ENCODE assay signal across 26 mouse cellular contexts in genomic region chr11:106291861-106292260, GRCm38 (mm10). TPM values are rescaled to one million over a fixed set of nuclear protein-coding genes. Genes with fewer than 3 reads are reported as not detected.
A peak's percentile ranks its signal among the peaks of the same experiment; 100 is the strongest.
DNase-seq lines count a peak whose midpoint lies in the region; ATAC-seq and TF ChIP-seq lines count a peak whose summit lies in the region.
"Had no signal": no experiment of that assay in that cellular context is flagged by ENCODE, and none has a peak within 500 bp of the region (broad histone marks: within the 10 kb centered on the region; RNA-seq: fewer than 3 reads in every experiment).

No protein-coding gene starts in this region.

- no peaks in the 10 kb centered on the region for H3K9me3 ChIP-seq in hindbrain, postnatal 0 days (ENCODE audit: low read length)
- no peaks in the 10 kb centered on the region for H3K9me3 ChIP-seq in hindbrain, embryonic 16.5 days (ENCODE audit: control insufficient read depth, low read length)
- H3K9me3 ChIP-seq: limb, embryonic 13.5 days; liver, embryonic 15.5 days; midbrain, embryonic 12.5 days; neural tube, embryonic 13.5 days had no signal

- H3K27ac ChIP-seq in hindbrain, postnatal 0 days = no peak overlapping the region
- no peak overlapping the region for H3K27ac ChIP-seq in hindbrain, embryonic 16.5 days (ENCODE audit: low read depth, low read length)
- H3K27ac ChIP-seq: heart, embryonic 15.5 days; left cerebral cortex, adult 2 months; limb, embryonic 13.5 days; liver, embryonic 15.5 days; midbrain, embryonic 12.5 days; neural tube, embryonic 13.5 days had no signal

- 76% methylated on average over 2 of the region's 2 CpGs for WGBS in hindbrain, postnatal 0 days
- 86% methylated on average over 2 of the region's 2 CpGs for WGBS in hindbrain, embryonic 16.5 days

- H3K4me1 ChIP-seq in hindbrain, postnatal 0 days (ENCODE audit: insufficient read depth, low read length) = no peaks in the 10 kb centered on the region
- no peaks in the 10 kb centered on the region for H3K4me1 ChIP-seq in hindbrain, embryonic 16.5 days (ENCODE audit: control insufficient read depth, insufficient read depth, low read depth, low read length)
- H3K4me1 ChIP-seq: liver, embryonic 15.5 days; midbrain, embryonic 12.5 days; neural tube, embryonic 13.5 days had no signal

- intact Hi-C loops in heart, postnatal 25 days (cut with DNase I) = no loop called here

- H3K4me2 ChIP-seq in hindbrain, postnatal 0 days (ENCODE audit: low read depth, low read length) = no peak overlapping the region
- H3K4me2 ChIP-seq in hindbrain, embryonic 16.5 days (ENCODE audit: low read length) = no peak overlapping the region
- H3K4me2 ChIP-seq: heart, embryonic 15.5 days; limb, embryonic 13.5 days; liver, embryonic 15.5 days; midbrain, embryonic 12.5 days; neural tube, embryonic 13.5 days had no signal

- no peak overlapping the region for H3K4me3 ChIP-seq in hindbrain, postnatal 0 days (ENCODE audit: low read length)
- no peak overlapping the region for H3K4me3 ChIP-seq in hindbrain, embryonic 16.5 days (ENCODE audit: low read length)
- H3K4me3 ChIP-seq: heart, embryonic 15.5 days; left cerebral cortex, adult 2 months; limb, embryonic 13.5 days; liver, embryonic 15.5 days; midbrain, embryonic 12.5 days; neural tube, embryonic 13.5 days had no signal

- H3K27me3 ChIP-seq in hindbrain, postnatal 0 days (ENCODE audit: insufficient read depth, low read length) = no peaks in the 10 kb centered on the region
- no peaks in the 10 kb centered on the region for H3K27me3 ChIP-seq in hindbrain, embryonic 16.5 days (replicated peaks; ENCODE audit: control insufficient read depth, insufficient read depth, low read length)
- H3K27me3 ChIP-seq: CH12.LX; heart, embryonic 15.5 days; limb, embryonic 13.5 days; liver, embryonic 15.5 days; midbrain, embryonic 12.5 days; neural tube, embryonic 13.5 days had no signal

- H3K9ac ChIP-seq in hindbrain, postnatal 0 days (replicated peaks; ENCODE audit: low read length) = no peak overlapping the region
- no peak overlapping the region for H3K9ac ChIP-seq in hindbrain, embryonic 16.5 days (ENCODE audit: low read depth, low read length)
- H3K9ac ChIP-seq: heart, embryonic 15.5 days; limb, embryonic 13.5 days; liver, embryonic 15.5 days; midbrain, embryonic 12.5 days; neural tube, embryonic 13.5 days had no signal

- DNase-seq in hindbrain, postnatal 0 days (ENCODE audit: low spot score) = peak; percentile 9
- DNase-seq in cerebellum, adult 11-12 months = peak; percentile 91
- peak; percentile 88 to 90 for DNase-seq in cerebellum, postnatal 10 days
- peak; percentile 62 for DNase-seq in lung, postnatal 10 days
- no peak for DNase-seq in heart, postnatal 25 days (ENCODE audit: low spot score)
- no peak for DNase-seq in thymus, postnatal 10 days (ENCODE audit: low spot score in 2 of 2)
- no peak for DNase-seq in right cerebral cortex, postnatal 36 days (ENCODE audit: low spot score in 2 of 2)
- DNase-seq: gastrocnemius, postnatal 25 days; kidney, adult 18-20 months; kidney, postnatal 14 days; right cerebral cortex, adult 18-20 months; thymus, postnatal 25 days had no signal

- H3K36me3 ChIP-seq in hindbrain, postnatal 0 days (ENCODE audit: insufficient read depth, low read length) = no peaks in the 10 kb centered on the region
- H3K36me3 ChIP-seq in hindbrain, embryonic 16.5 days (ENCODE audit: control insufficient read depth, insufficient read depth, low read length) = no peaks in the 10 kb centered on the region
- H3K36me3 ChIP-seq: heart, embryonic 15.5 days; limb, embryonic 13.5 days; liver, embryonic 15.5 days; midbrain, embryonic 12.5 days; neural tube, embryonic 13.5 days had no signal

- peak; percentile 7; the same call in 1 of the 2 replicates for TF ChIP-seq CTCF in hindbrain, postnatal 0 days (IDR thresholded peaks at IDR 0.05; ENCODE audit: low read depth)

- ATAC-seq in hindbrain, postnatal 0 days = no peak
- ATAC-seq in hindbrain, embryonic 16.5 days = no peak

RNA-seq across cellular contexts. Expression of gene Gh, which starts 9.8 kb away (rescaled TPM):
- not detected in 2 replicates for total RNA-seq in hindbrain, postnatal 0 days (2014; rRNA removed)
- polyA plus RNA-seq in hindbrain, postnatal 0 days (2015; fragmentation: Nextera tagmentation; extraction: Ambion mirVana) = not detected in 2 replicates
- polyA plus RNA-seq in hindbrain, embryonic 16.5 days (2015; fragmentation: Nextera tagmentation; extraction: Ambion mirVana) = 0.61 TPM in 1 of 2 replicates, not detected in the other
- total RNA-seq in heart, postnatal 25 days (2021) = not detected
- total RNA-seq: adrenal gland, adult 18-20 months; gastrocnemius, postnatal 25 days; heart, adult 8-10 months; hematopoietic stem cell, adult 5-6 weeks; left cerebral cortex, adult 2 months; MEL had no signal
- polyA plus RNA-seq: forebrain, embryonic 11.5 days; heart, embryonic 15.5 days; limb, embryonic 13.5 days; liver, embryonic 15.5 days; midbrain, embryonic 12.5 days; neural tube, embryonic 13.5 days; testis, adult 2 months had no signal

RNA-seq across cellular contexts. Expression of gene Tcam1, which starts 15.4 kb away (rescaled TPM):
- total RNA-seq in hindbrain, postnatal 0 days (2014; rRNA removed) = 0.05 and 1.3 TPM in 2 replicates
- 0.19 and 0.23 TPM in 2 replicates for polyA plus RNA-seq in hindbrain, postnatal 0 days (2015; fragmentation: Nextera tagmentation; extraction: Ambion mirVana)
- 0.06 and 0.14 TPM in 2 replicates for polyA plus RNA-seq in hindbrain, embryonic 16.5 days (2015; fragmentation: Nextera tagmentation; extraction: Ambion mirVana)
- not detected for total RNA-seq in heart, postnatal 25 days (2021)
- total RNA-seq: left cerebral cortex, adult 2 months had no signal
- polyA plus RNA-seq: heart, embryonic 15.5 days had no signal

RNA-seq across cellular contexts. Expression of gene Smarcd2, which starts 19.1 kb away (rescaled TPM):
- total RNA-seq in hindbrain, postnatal 0 days (2014; rRNA removed) = 26.8 and 34.1 TPM in 2 replicates
- 10.4 and 12.3 TPM in 2 replicates for polyA plus RNA-seq in hindbrain, postnatal 0 days (2015; fragmentation: Nextera tagmentation; extraction: Ambion mirVana)
- 9.6 and 11.2 TPM in 2 replicates for polyA plus RNA-seq in hindbrain, embryonic 16.5 days (2015; fragmentation: Nextera tagmentation; extraction: Ambion mirVana)
- total RNA-seq in heart, postnatal 25 days (2021) = 10 to 100 TPM; 17.7 to 21.5 TPM

RNA-seq across cellular contexts. Expression of gene Cd79b, which starts 22.7 kb away (rescaled TPM):
- 0.25 and 0.63 TPM in 2 replicates for total RNA-seq in hindbrain, postnatal 0 days (2014; rRNA removed)
- polyA plus RNA-seq in hindbrain, postnatal 0 days (2015; fragmentation: Nextera tagmentation; extraction: Ambion mirVana) = 1.3 and 1.7 TPM in 2 replicates
- polyA plus RNA-seq in hindbrain, embryonic 16.5 days (2015; fragmentation: Nextera tagmentation; extraction: Ambion mirVana) = 0.85 and 1.5 TPM in 2 replicates
- 1 to 10 TPM; 1.3 to 2.8 TPM for total RNA-seq in heart, postnatal 25 days (2021)
- total RNA-seq: left cerebral cortex, adult 2 months had no signal

RNA-seq across cellular contexts. Expression of gene Psmc5, which starts 35.9 kb away (rescaled TPM):
- 55.4 and 58.9 TPM in 2 replicates for total RNA-seq in hindbrain, postnatal 0 days (2014; rRNA removed)
- 305 and 308 TPM in 2 replicates for polyA plus RNA-seq in hindbrain, postnatal 0 days (2015; fragmentation: Nextera tagmentation; extraction: Ambion mirVana)
- 303 and 330 TPM in 2 replicates for polyA plus RNA-seq in hindbrain, embryonic 16.5 days (2015; fragmentation: Nextera tagmentation; extraction: Ambion mirVana)
- total RNA-seq in heart, postnatal 25 days (2021) = 100 to 1,000 TPM; 103 to 107 TPM

Comparison
In these comparisons a context has a peak if more than half of its experiments do, and no peak if none do; other contexts are left out.
1. DNase-seq: peak in hindbrain, postnatal 0 days (single experiment), cerebellum, adult 11-12 months (single experiment), cerebellum, postnatal 10 days (2 of 2) and lung, postnatal 10 days (single experiment); none in heart, postnatal 25 days (single experiment), thymus, postnatal 10 days (0 of 2) and right cerebral cortex, postnatal 36 days (0 of 2).